Mouse (Mus musculus) cerebellum, adult 9-11 months (tissue): ENCODE results near the gene Dhh.
"Not testable (repeated sequence)": the region's sequence is repeated elsewhere in the genome, so short reads cannot be mapped to it uniquely, and the experiment has no call there.

Source experiments
- DNase-seq: peaks from one replicate; pipeline ENCODE4 v3.0.0; 2022

Gene Dhh

GRCm38 (mm10) chr15:98897928-98898800 is at the start of gene Dhh:
Gene Dhh, minus strand, starts transcription at chr15:98898540.
- no peak for DNase-seq

GRCm38 (mm10) chr15:98947884-98948283 is 49.5 kb upstream of the Dhh start:
- no peak for DNase-seq

- no peak for DNase-seq
These were observed 44.8 kb upstream of the Dhh start for GRCm38 (mm10) chr15:98943133-98943532.

GRCm38 (mm10) chr15:98942081-98942480 is 43.7 kb upstream of the Dhh start:
- DNase-seq = no peak

GRCm38 (mm10) chr15:98941539-98941938 is 43.2 kb upstream of the Dhh start:
- DNase-seq = no peak

GRCm38 (mm10) chr15:98940816-98941215 is 42.5 kb upstream of the Dhh start:
- DNase-seq = peak; percentile 63

- peak; percentile 95 for DNase-seq
These were observed 36.0 kb upstream of the Dhh start, which contains the start of gene Tuba1b for GRCm38 (mm10) chr15:98934217-98934839. Gene Tuba1b, minus strand, starts transcription at chr15:98934565.

- peak; percentile 97 for DNase-seq
These were observed 35.5 kb upstream of the Dhh start for GRCm38 (mm10) chr15:98933833-98934216.

- DNase-seq = peak; percentile 74
These were observed 34.8 kb upstream of the Dhh start for GRCm38 (mm10) chr15:98933004-98933671.

GRCm38 (mm10) chr15:98930998-98931397 is 32.7 kb upstream of the Dhh start:
- DNase-seq = no peak

GRCm38 (mm10) chr15:98930017-98930734 is 31.8 kb upstream of the Dhh start:
- no peak for DNase-seq

GRCm38 (mm10) chr15:98928598-98929240 is 30.4 kb upstream of the Dhh start:
- DNase-seq = peak; percentile 85

- no peak for DNase-seq
These were observed 29.2 kb upstream of the Dhh start for GRCm38 (mm10) chr15:98927566-98927965.

- no peak for DNase-seq
These were observed 26.3 kb upstream of the Dhh start for GRCm38 (mm10) chr15:98924682-98925081.

- no peak for DNase-seq
These were observed 24.7 kb upstream of the Dhh start for GRCm38 (mm10) chr15:98923031-98923537.

- no peak for DNase-seq
These were observed 24.2 kb upstream of the Dhh start for GRCm38 (mm10) chr15:98922581-98922980.

- DNase-seq = no peak
These were observed 23.2 kb upstream of the Dhh start for GRCm38 (mm10) chr15:98921510-98921909.

GRCm38 (mm10) chr15:98918499-98918895 is 20.2 kb upstream of the Dhh start:
- DNase-seq = not testable (repeated sequence)

GRCm38 (mm10) chr15:98917538-98918498 is 19.5 kb upstream of the Dhh start, which contains the start of gene Lmbr1l:
Gene Lmbr1l, minus strand, starts transcription at chr15:98918231.
- peak; percentile 99 for DNase-seq

- no peak for DNase-seq
These were observed 18.8 kb upstream of the Dhh start for GRCm38 (mm10) chr15:98917091-98917490.

- no peak for DNase-seq
These were observed 17.7 kb upstream of the Dhh start for GRCm38 (mm10) chr15:98916016-98916415.
